Mouse (Mus musculus): ENCODE data around the gene Dus3l. TPM values are rescaled to one million over a fixed set of nuclear protein-coding genes. Genes with fewer than 3 reads are reported as not detected.

Dus3l gene
- total and polyA plus RNA-seq, 3 experiments: 38.9 to 70.5 TPM; not detected in 1

DNA sequence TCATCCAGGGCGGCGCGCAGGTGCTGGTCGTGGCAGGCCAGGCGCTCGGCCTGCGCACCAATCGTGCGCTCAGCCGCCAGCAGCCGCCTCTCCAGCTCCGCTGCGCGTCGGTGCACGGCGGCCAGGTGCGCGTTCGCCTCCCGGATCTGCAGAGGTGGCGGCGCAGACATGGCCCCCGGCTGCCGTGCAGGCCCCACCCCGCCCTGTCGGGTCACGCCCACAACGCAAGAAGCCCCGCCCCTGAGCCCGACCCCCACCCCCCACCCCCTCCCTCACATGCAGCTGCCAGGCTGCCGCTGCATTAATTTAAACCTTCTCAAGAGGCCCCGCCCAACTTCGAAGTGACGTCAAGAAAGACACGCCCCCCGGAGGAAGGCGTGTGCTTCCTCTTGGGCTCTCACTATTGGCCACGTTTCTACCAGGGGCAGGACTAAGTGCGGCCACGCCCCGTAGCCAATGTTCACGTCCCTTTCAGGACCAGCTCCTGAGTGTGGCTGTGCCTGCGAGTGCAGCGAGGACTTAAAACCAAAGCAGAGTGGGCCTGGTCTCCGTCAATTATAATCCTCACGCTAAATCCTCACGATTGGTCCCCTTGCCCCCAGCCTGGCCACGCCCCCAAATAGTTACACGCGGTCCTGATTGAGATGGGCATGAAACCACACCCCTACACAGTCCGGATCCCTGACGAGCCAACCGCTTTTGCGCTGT lies 47.7 kb upstream of the Dus3l start:
- Histone ChIP-seq H3K36me3 (ENCODE audit: control insufficient read depth in 1 of 2, insufficient read depth in 2 of 2, low read length in 2 of 2) (peaks cover 0 to 3% of the 10 kb centered on the region in 2 experiments; a peak in 1 of 4 replicates), H3K9me3 (replicated peaks; ENCODE audit: insufficient read depth, low read length) (no peaks in the 10 kb centered on the region), H3K4me1 (ENCODE audit: control insufficient read depth in 1 of 2, insufficient read depth in 2 of 2, low read length in 2 of 2) (peaks cover 0 to 12% of the 10 kb centered on the region in 2 experiments; a peak in 1 of 4 replicates), H3K27ac (ENCODE audit: control insufficient read depth, low read depth, low read length) (no peak overlapping the region), H3K27me3 (ENCODE audit: control insufficient read depth in 1 of 2, insufficient read depth in 2 of 2, low read length in 2 of 2) (no peaks in the 10 kb centered on the region), H3K79me2 (ENCODE audit: control insufficient read depth, insufficient read depth, low read length, poor library complexity) (peaks cover 18% of the 10 kb centered on the region), H3K9ac (ENCODE audit: control insufficient read depth, low read depth, low read length, poor library complexity, severe bottlenecking) (peak overlapping the region; percentile 50), H3K4me3 (ENCODE audit: control insufficient read depth in 1 of 2, insufficient read depth in 1 of 2, low read depth in 2 of 2, low read length in 2 of 2) (peak overlapping the region; percentile 75 to 87)
- DNase-seq (ENCODE audit: low read depth, low spot score): peak; percentile 98
- TF ChIP-seq MEF2A (IDR thresholded peaks at IDR 0.05; ENCODE audit: extremely low read depth, insufficient replicate concordance, low read depth, low read length, poor library complexity, severe bottlenecking): no peak
- no peak for TF ChIP-seq HCFC1 (IDR thresholded peaks at IDR 0.05; ENCODE audit: low read depth, low read length)
- no peak for TF ChIP-seq MAZ (IDR thresholded peaks at IDR 0.05; ENCODE audit: low read depth, low read length)
- no peak for TF ChIP-seq SMC3 (IDR thresholded peaks at IDR 0.05; ENCODE audit: low read depth, low read length)
- TF ChIP-seq JUND (IDR thresholded peaks at IDR 0.05; ENCODE audit: low read depth, low read length): no peak
- TF ChIP-seq POLR2AphosphoS2 (IDR thresholded peaks at IDR 0.05; ENCODE audit: low read length): 0 out of 2 replicates have a peak, but pooled peaks have one; percentile 2
- TF ChIP-seq ZMIZ1 (IDR thresholded peaks at IDR 0.05; ENCODE audit: low read depth, low read length): no peak
- no peak for TF ChIP-seq E2F4 (IDR thresholded peaks at IDR 0.05; ENCODE audit: borderline replicate concordance, low read depth, low read length)
- TF ChIP-seq CHD1 (IDR thresholded peaks at IDR 0.05; ENCODE audit: low read depth, low read length): no peak
- no peak for TF ChIP-seq USF2 (IDR thresholded peaks at IDR 0.05; ENCODE audit: borderline replicate concordance in 1 of 2, insufficient read depth in 1 of 2, low read depth in 1 of 2, low read length in 2 of 2)
- no peak for TF ChIP-seq NELFE (IDR thresholded peaks at IDR 0.05; ENCODE audit: low read depth, low read length)
- TF ChIP-seq BHLHE40 (IDR thresholded peaks at IDR 0.05; ENCODE audit: borderline replicate concordance, low read depth, low read length): no peak
- TF ChIP-seq POLR2AphosphoS5 (IDR thresholded peaks at IDR 0.05; ENCODE audit: borderline replicate concordance, low read depth, low read length): no peak
- TF ChIP-seq MAX (IDR thresholded peaks at IDR 0.05; ENCODE audit: low read length): peak; percentile 74
- 0 out of 4 replicates have a peak, but pooled peaks of 1 of the 2 experiments have one; percentile 6 for TF ChIP-seq POLR2A (IDR thresholded peaks at IDR 0.05; ENCODE audit: control insufficient read depth in 1 of 2, insufficient read depth in 1 of 2, low read depth in 1 of 2, low read length in 2 of 2, poor library complexity in 1 of 2)
- TF ChIP-seq TBP (IDR thresholded peaks at IDR 0.05; ENCODE audit: low read depth, low read length): 0 out of 2 replicates have a peak, but pooled peaks have one; percentile 19
- no peak for TF ChIP-seq ZNF384 (IDR thresholded peaks at IDR 0.05; ENCODE audit: low read depth, low read length)
- TF ChIP-seq USF1 (IDR thresholded peaks at IDR 0.05; ENCODE audit: low read depth, low read length): no peak
- TF ChIP-seq TCF12 (IDR thresholded peaks at IDR 0.05; ENCODE audit: low read depth, low read length): no peak
- TF ChIP-seq KAT2A (conservative IDR thresholded peaks at IDR 0.05; ENCODE audit: low read depth, low read length): no peak
- TF ChIP-seq GABPA (IDR thresholded peaks at IDR 0.05; ENCODE audit: low read depth, low read length): no peak
- TF ChIP-seq ELF1 (IDR thresholded peaks at IDR 0.05; ENCODE audit: low read depth, low read length): 0 out of 2 replicates have a peak, but pooled peaks have one; percentile 5
- no peak for TF ChIP-seq EP300 (IDR thresholded peaks at IDR 0.05; ENCODE audit: low read depth in 1 of 2, low read length in 2 of 2)
- TF ChIP-seq UBTF (IDR thresholded peaks at IDR 0.05; ENCODE audit: borderline replicate concordance, insufficient read depth, low read depth, low read length): no peak
- 0 out of 2 replicates have a peak, but pooled peaks have one; percentile 18 for TF ChIP-seq NRF1 (IDR thresholded peaks at IDR 0.05; ENCODE audit: insufficient read depth, low read depth, low read length, poor library complexity, severe bottlenecking)
- no peak for TF ChIP-seq MYB (IDR thresholded peaks at IDR 0.05; ENCODE audit: low read depth, low read length)
- no peak for TF ChIP-seq GATA1 (IDR thresholded peaks at IDR 0.05; ENCODE audit: low read depth, low read length)
- no peak for TF ChIP-seq MYC (IDR thresholded peaks at IDR 0.05; ENCODE audit: low read depth, low read length)
- TF ChIP-seq RAD21 (IDR thresholded peaks at IDR 0.05; ENCODE audit: low read depth, low read length): no peak
- no peak for TF ChIP-seq MXI1 (IDR thresholded peaks at IDR 0.05; ENCODE audit: low read depth, low read length)
- TF ChIP-seq ETS1 (IDR thresholded peaks at IDR 0.05; ENCODE audit: low read depth, low read length): no peak
- no peak for TF ChIP-seq MAFK (IDR thresholded peaks at IDR 0.05; ENCODE audit: borderline replicate concordance, low read depth, low read length)

Data from MEL (cell line).